Mouse (Mus musculus) CH12.LX (cell line): ENCODE measurements around the gene Il17c. TPM values are rescaled to one million over a fixed set of nuclear protein-coding genes. Genes with fewer than 3 reads are reported as not detected.

Source experiments
- DNase-seq: peaks from one replicate; pipeline ENCODE4 v3.0.0-alpha.2; 2013; ENCODE audit errors: extremely low read depth
- H3K27ac ChIP-seq: 2 replicates; pipeline ENCODE4 v1.5.1; 2012; ENCODE audit warnings: low read depth, mild to moderate bottlenecking, control low read depth, moderate library complexity; ENCODE audit not compliant: insufficient read depth
- H3K27me3 ChIP-seq: replicated peaks from 2 replicates; pipeline ENCODE3; 2012; ENCODE audit warnings: inconsistent platforms
- H3K36me3 ChIP-seq, 2 experiments: replicated peaks in 1 of 2; 2 replicates each; pipeline versions ENCODE3 to v1.6.1; 2012; ENCODE audit warnings: inconsistent platforms in 1 of 2, low read length in 1 of 2, mild to moderate bottlenecking in 1 of 2, mixed read lengths in 1 of 2, moderate library complexity in 1 of 2; ENCODE audit not compliant: control insufficient read depth in 1 of 2, insufficient read depth in 1 of 2
- H3K4me1 ChIP-seq, 2 experiments: 2 replicates each; pipeline ENCODE4 v1.6.1; 2012; ENCODE audit warnings: inconsistent platforms in 1 of 2, moderate library complexity in 1 of 2; ENCODE audit not compliant: insufficient read depth in 2 of 2, control insufficient read depth in 1 of 2
- H3K4me2 ChIP-seq: 2 replicates; pipeline ENCODE4 v1.6.1; 2012; ENCODE audit warnings: low read depth, mild to moderate bottlenecking, control low read depth; ENCODE audit not compliant: poor library complexity, insufficient read depth, severe bottlenecking
- H3K4me3 ChIP-seq, 3 experiments: fragments of 150-350 bp in 1 of 3; sonication (generic) in 1 of 3; replicated peaks in 1 of 3; 2 replicates each; pipeline versions ENCODE3 to v1.5.1; 2011 to 2012; ENCODE audit warnings: low read depth in 2 of 3, low read length in 2 of 3, mild to moderate bottlenecking in 2 of 3, moderate library complexity in 2 of 3, control low read depth in 1 of 3, improper control_type of control experiment in 1 of 3, inconsistent platforms in 1 of 3, mixed read lengths in 1 of 3; ENCODE audit not compliant: poor library complexity in 1 of 3
- H3K79me2 ChIP-seq: replicated peaks from 2 replicates; pipeline ENCODE4 v1.6.1; 2012; ENCODE audit warnings: mild to moderate bottlenecking, moderate library complexity; ENCODE audit not compliant: control insufficient read depth, poor library complexity, insufficient read depth, severe bottlenecking; ENCODE audit errors: extremely low read depth
- H3K9ac ChIP-seq: 2 replicates; pipeline ENCODE4 v1.6.1; 2012; ENCODE audit warnings: low read depth, mild to moderate bottlenecking, control low read depth, moderate library complexity; ENCODE audit not compliant: insufficient read depth
- H3K9me3 ChIP-seq: replicated peaks from 2 replicates; pipeline ENCODE3; 2012; ENCODE audit warnings: low read length, inconsistent platforms, mixed read lengths
- CHD2 ChIP-seq: IDR thresholded peaks from 2 replicates; pipeline ENCODE4 v1.6.1; 2011; ENCODE audit warnings: low read length, improper control_type of control experiment
- EP300 ChIP-seq: IDR thresholded peaks from 2 replicates; pipeline ENCODE4 v1.6.1; 2011; ENCODE audit warnings: low read length, improper control_type of control experiment
- ETS1 ChIP-seq: conservative IDR thresholded peaks from 2 replicates; pipeline ENCODE4 v1.6.1; 2012; ENCODE audit warnings: low read depth, mild to moderate bottlenecking, inconsistent platforms, low read length, improper control_type of control experiment, moderate library complexity
- IRF4 ChIP-seq: IDR thresholded peaks from 2 replicates; pipeline ENCODE4 v1.6.1; 2014; ENCODE audit warnings: low read depth, mild to moderate bottlenecking, inconsistent platforms, low read length, improper control_type of control experiment
- KAT2A ChIP-seq: IDR thresholded peaks from 2 replicates; pipeline ENCODE4 v1.6.1; 2012; ENCODE audit warnings: low read length, improper control_type of control experiment, inconsistent platforms; ENCODE audit not compliant: insufficient replicate concordance
- MAX ChIP-seq: IDR thresholded peaks from 2 replicates; pipeline ENCODE4 v1.6.1; 2011; ENCODE audit warnings: low read length, improper control_type of control experiment
- MAZ ChIP-seq: IDR thresholded peaks from 2 replicates; pipeline ENCODE4 v1.6.1; 2012; ENCODE audit warnings: low read depth, mild to moderate bottlenecking, inconsistent platforms, low read length, improper control_type of control experiment, moderate library complexity
- MEF2A ChIP-seq: IDR thresholded peaks from 2 replicates; pipeline ENCODE4 v1.6.1; 2014; ENCODE audit warnings: low read depth, mild to moderate bottlenecking, inconsistent platforms, low read length, improper control_type of control experiment, borderline replicate concordance
- NELFE ChIP-seq: IDR thresholded peaks from 2 replicates; pipeline ENCODE4 v1.6.1; 2011; ENCODE audit warnings: low read depth, low read length, improper control_type of control experiment
- PAX5 ChIP-seq: IDR thresholded peaks from 2 replicates; pipeline ENCODE4 v1.6.1; 2012; ENCODE audit warnings: low read length, inconsistent platforms, mixed read lengths
- POLR2A ChIP-seq: IDR thresholded peaks from 2 replicates; pipeline ENCODE4 v1.6.1; 2011; ENCODE audit warnings: low read depth, mild to moderate bottlenecking, improper control_type of control experiment, low read length
- POLR2AphosphoS2 ChIP-seq: IDR thresholded peaks from 2 replicates; pipeline ENCODE4 v1.6.1; 2011; ENCODE audit warnings: low read depth, low read length, improper control_type of control experiment
- RAD21 ChIP-seq: IDR thresholded peaks from 2 replicates; pipeline ENCODE4 v1.6.1; 2011; ENCODE audit warnings: low read depth, mild to moderate bottlenecking, low read length, improper control_type of control experiment, moderate library complexity
- RCOR1 ChIP-seq: conservative IDR thresholded peaks from 2 replicates; pipeline ENCODE4 v1.6.1; 2012; ENCODE audit warnings: low read depth, mild to moderate bottlenecking, inconsistent platforms, low read length, improper control_type of control experiment
- SIN3A ChIP-seq: IDR thresholded peaks from 2 replicates; pipeline ENCODE4 v1.6.1; 2012; ENCODE audit warnings: low read length, improper control_type of control experiment, inconsistent platforms
- TBP ChIP-seq: conservative IDR thresholded peaks from 2 replicates; pipeline ENCODE4 v1.6.1; 2011; ENCODE audit warnings: low read depth, low read length, improper control_type of control experiment
- TCF12 ChIP-seq: IDR thresholded peaks from 2 replicates; pipeline ENCODE4 v1.6.1; 2014; ENCODE audit warnings: low read depth, mild to moderate bottlenecking, inconsistent platforms, low read length, improper control_type of control experiment
- UBTF ChIP-seq: IDR thresholded peaks from 2 replicates; pipeline ENCODE4 v1.6.1; 2012; ENCODE audit warnings: low read depth, mild to moderate bottlenecking, inconsistent platforms, low read length, improper control_type of control experiment, moderate library complexity
- USF1 ChIP-seq: IDR thresholded peaks from 2 replicates; pipeline ENCODE4 v1.6.1; 2014; ENCODE audit warnings: low read depth, mild to moderate bottlenecking, inconsistent platforms, low read length, improper control_type of control experiment
- USF2 ChIP-seq: conservative IDR thresholded peaks from 2 replicates; pipeline ENCODE4 v1.6.1; 2011; ENCODE audit warnings: low read depth, low read length, improper control_type of control experiment
- ZC3H11A ChIP-seq: IDR thresholded peaks from 2 replicates; pipeline ENCODE4 v1.6.1; 2012; ENCODE audit warnings: low read depth, mild to moderate bottlenecking, inconsistent platforms, low read length, improper control_type of control experiment
- ZKSCAN1 ChIP-seq: IDR thresholded peaks from 2 replicates; pipeline ENCODE4 v1.6.1; 2012; ENCODE audit warnings: low read depth, inconsistent platforms, low read length, improper control_type of control experiment, borderline replicate concordance
- ZMIZ1 ChIP-seq: IDR thresholded peaks from 2 replicates; pipeline ENCODE4 v1.6.1; 2012; ENCODE audit warnings: low read depth, mild to moderate bottlenecking, inconsistent platforms, low read length, improper control_type of control experiment
- ZNF384 ChIP-seq: IDR thresholded peaks from 2 replicates; pipeline ENCODE4 v1.6.1; 2012; ENCODE audit warnings: low read depth, low read length, improper control_type of control experiment, inconsistent platforms
- dilution Hi-C: fragments of 300-500 bp; cut with MboI; formaldehyde crosslinking; loops from 2 replicates; pipeline ENCODE4 v1.14.3; 2020; ENCODE audit warnings: low sequenced_read_pairs; ENCODE audit not compliant: extremely low pct_unique_long_range_greater_than_20kb, extremely low pct_ligation_motif_present
- in situ Hi-C: fragments of 300-500 bp; cut with MboI; formaldehyde crosslinking; loops from 3 replicates; pipeline ENCODE4 v1.14.3; 2019; ENCODE audit warnings: low sequenced_read_pairs, low pct_ligation_motif_present, low pct_unique_long_range_greater_than_20kb, mixed read lengths
- polyA plus RNA-seq: library from polyadenylated mRNA; unstranded; fragments of >175 nt; gene quantifications from 2 replicates; pipeline ENCODE4 v1.2.1, GENCODE M21; 2012; ENCODE audit warnings: low read depth; ENCODE audit not compliant: insufficient read length
- total RNA-seq, 2 experiments: library from RNA; depleted of rRNA; stranded (reverse); fragments of 300-350 nt in 1 of 2; fragments of >200 nt in 1 of 2; gene quantifications; 2 replicates each; pipeline ENCODE4 v1.2.3; 2012 to 2014

Gene Il17c
- total and polyA plus RNA-seq, 3 experiments, result 0.33 TPM; not detected in 2

GRCm38 (mm10) chr8:122467816-122468215, 46.0 kb downstream of the Il17c start:
- Histone ChIP-seq H3K27ac (no peak overlapping the region), H3K36me3 (peaks cover 19 to 73% of the 10 kb centered on the region in 2 experiments), H3K4me2 (no peak overlapping the region), H3K9me3 (peaks cover 3% of the 10 kb centered on the region), H3K27me3 (no peaks in the 10 kb centered on the region), H3K9ac (no peak overlapping the region), H3K4me1 (peaks cover 0 to 8% of the 10 kb centered on the region in 2 experiments; a peak in 1 of 4 replicates), H3K4me3 (no peak overlapping the region), H3K79me2 (no peaks in the 10 kb centered on the region)
- in situ Hi-C loops (no loop called here), dilution Hi-C loops (no loop called here)
- TF ChIP-seq ZKSCAN1, result no peak
- TF ChIP-seq EP300, result no peak
- TF ChIP-seq SIN3A, result no peak
- TF ChIP-seq MAZ, result no peak
- no peak for TF ChIP-seq TBP
- TF ChIP-seq TCF12, result no peak
- TF ChIP-seq KAT2A, result no peak
- no peak for TF ChIP-seq RCOR1
- no peak for TF ChIP-seq IRF4
- no peak for TF ChIP-seq ZNF384
- no peak for TF ChIP-seq POLR2AphosphoS2
- TF ChIP-seq ETS1, result no peak
- TF ChIP-seq ZMIZ1, result no peak
- no peak for TF ChIP-seq MEF2A
- TF ChIP-seq RAD21, result no peak
- no peak for DNase-seq

DNA sequence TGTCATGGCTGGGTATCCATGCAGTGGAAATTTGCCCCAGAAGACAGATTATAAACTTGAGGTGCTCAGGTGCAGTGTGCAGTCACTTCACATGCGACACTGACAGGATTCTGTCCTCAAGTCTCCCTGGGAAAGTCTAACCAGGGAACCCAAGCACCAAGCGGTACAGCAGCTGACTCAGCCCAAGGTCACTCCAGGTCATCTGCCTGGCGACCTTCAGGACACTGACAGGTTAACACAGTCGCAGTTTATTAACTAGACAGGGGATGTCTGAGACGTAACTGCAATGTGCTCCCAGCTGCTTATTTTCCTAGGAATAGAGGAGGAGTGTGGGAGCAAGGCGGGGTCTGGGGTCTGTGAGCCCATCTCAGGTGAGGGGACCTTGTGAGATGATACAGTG, 47.6 kb downstream of the Il17c start:
- H3K79me2 ChIP-seq, result no peaks in the 10 kb centered on the region
- H3K4me2 ChIP-seq, result no peak overlapping the region
- H3K27ac ChIP-seq, result no peak overlapping the region
- DNase-seq, result no peak
- TF ChIP-seq KAT2A (no peak), USF1 (no peak), POLR2A (no peak), TBP (no peak), UBTF (no peak), CHD2 (no peak), PAX5 (no peak), ZC3H11A (no peak), NELFE (no peak), POLR2AphosphoS2 (no peak), SIN3A (no peak), USF2 (no peak), MAX (no peak), ZKSCAN1 (no peak), MAZ (no peak)
- no peak overlapping the region for H3K4me3 ChIP-seq
- dilution Hi-C loops (no loop called here), in situ Hi-C loops (no loop called here)
- no peaks in the 10 kb centered on the region for H3K9me3 ChIP-seq
- H3K36me3 ChIP-seq, result peaks cover 23 to 86% of the 10 kb centered on the region in 2 experiments
- H3K27me3 ChIP-seq, result no peaks in the 10 kb centered on the region
- no peak overlapping the region for H3K9ac ChIP-seq
- H3K4me1 ChIP-seq, result peaks cover 5 to 15% of the 10 kb centered on the region in 2 experiments
